Mouse (Mus musculus) megakaryocyte, embryonic 14.5 days (primary cell): Measurements from ENCODE around the gene Aqp5.

Experiments used
- FLI1 ChIP-seq: IDR thresholded peaks from 2 replicates; pipeline ENCODE4 v1.6.1; 2012; ENCODE audit warnings: low read length, inconsistent platforms, mixed read lengths
- GATA1 ChIP-seq: IDR thresholded peaks from 3 replicates; pipeline ENCODE4 v1.6.1; 2012; ENCODE audit warnings: mixed read lengths, low read length, inconsistent platforms, borderline replicate concordance

GRCm38 (mm10) chr15:99594951-99595350 lies 4.4 kb downstream of the Aqp5 start:
- TF ChIP-seq GATA1 (no peak), FLI1 (no peak)
